Mouse (Mus musculus): ENCODE measurements around the gene Plekha6.

Gene Plekha6

GRCm38 (mm10) chr1:133146014-133147009 is 17.7 kb upstream of the Plekha6 start:
- DNase-seq: peak; percentile 37 to 49

GRCm38 (mm10) chr1:133147324-133147723 is 16.7 kb upstream of the Plekha6 start:
- DNase-seq: no peak

GRCm38 (mm10) chr1:133148122-133148521 is 15.9 kb upstream of the Plekha6 start:
- no peak for DNase-seq

GRCm38 (mm10) chr1:133150556-133150955 is 13.5 kb upstream of the Plekha6 start:
- DNase-seq: no peak

- DNase-seq: no peak
Measured at GRCm38 (mm10) chr1:133152213-133152612, 11.8 kb upstream of the Plekha6 start.

- no peak for DNase-seq
Measured at GRCm38 (mm10) chr1:133155270-133155669, 8.7 kb upstream of the Plekha6 start.

GRCm38 (mm10) chr1:133159128-133159564 is 4.9 kb upstream of the Plekha6 start:
- no peak for DNase-seq

GRCm38 (mm10) chr1:133161559-133161958 is 2.5 kb upstream of the Plekha6 start:
- DNase-seq: no peak

GRCm38 (mm10) chr1:133162046-133162445 is 2.0 kb upstream of the Plekha6 start:
- DNase-seq: no peak

GRCm38 (mm10) chr1:133162981-133163380 is 1.0 kb upstream of the Plekha6 start:
- DNase-seq: no peak

- DNase-seq: no peak
Measured at GRCm38 (mm10) chr1:133164591-133165011, 591 bp downstream of the Plekha6 start.

- no peak for DNase-seq
Measured at GRCm38 (mm10) chr1:133165111-133165510, 1.1 kb downstream of the Plekha6 start.

- DNase-seq: no peak
Measured at GRCm38 (mm10) chr1:133168318-133169060, 4.5 kb downstream of the Plekha6 start.

GRCm38 (mm10) chr1:133170196-133170595 is 6.2 kb downstream of the Plekha6 start:
- no peak for DNase-seq

- no peak for DNase-seq
Measured at GRCm38 (mm10) chr1:133171357-133171756, 7.3 kb downstream of the Plekha6 start.

- no peak for DNase-seq
Measured at GRCm38 (mm10) chr1:133175150-133175549, 11.1 kb downstream of the Plekha6 start.

- peak; percentile 67 to 69 for DNase-seq
Measured at GRCm38 (mm10) chr1:133177480-133178172, 13.6 kb downstream of the Plekha6 start.

- DNase-seq: peak; percentile 73 to 77
Measured at GRCm38 (mm10) chr1:133178732-133179440, 14.9 kb downstream of the Plekha6 start.

GRCm38 (mm10) chr1:133181072-133182015 is 17.3 kb downstream of the Plekha6 start:
- peak; percentile 72 to 76 for DNase-seq

GRCm38 (mm10) chr1:133182016-133182705 is 18.2 kb downstream of the Plekha6 start:
- DNase-seq: peak; percentile 47 to 60
